Mouse (Mus musculus): ENCODE measurements around the gene Zfp628.
"Not testable (repeated sequence)": the region's sequence is repeated elsewhere in the genome, so short reads cannot be mapped to it uniquely, and the experiment has no call there.

DNA sequence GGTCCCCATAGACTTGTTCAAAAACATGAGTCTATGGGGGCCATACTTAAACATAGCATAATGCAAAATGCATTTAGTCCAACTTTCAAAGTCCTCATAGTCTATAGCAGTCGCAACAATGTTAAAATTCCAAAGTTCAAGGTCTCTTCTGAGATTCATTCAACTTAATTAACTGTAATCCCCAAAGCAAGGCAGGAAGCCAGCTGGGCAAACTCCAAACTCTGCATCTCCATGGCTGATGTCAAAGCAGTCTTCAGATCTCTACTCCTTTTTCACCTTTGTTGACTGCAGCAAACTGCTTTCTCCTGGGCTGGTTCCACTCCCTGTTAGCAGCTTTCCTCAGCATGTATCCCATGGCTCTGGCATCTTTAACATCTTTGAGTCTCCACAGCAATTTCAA, 36.0 kb upstream of the Zfp628 start:
- TF ChIP-seq CTCF (conservative IDR thresholded peaks at IDR 0.05; ENCODE audit: low read length); NANOG (IDR thresholded peaks at IDR 0.05; ENCODE audit: borderline replicate concordance, low read length); POU5F1 (IDR thresholded peaks at IDR 0.05; ENCODE audit: borderline replicate concordance, low read length): not testable (repeated sequence)
